Mouse (Mus musculus) heart, embryonic 16.5 days (tissue): ENCODE measurements at regions not wholly inside any gene's neighbourhood (a gene's known extent, or its start where the extent isn't known, plus 50 kb on each side); places are given as distances from the start of the nearest gene placed in this dataset.

Experiments used
- ATAC-seq: fragments of 200-750 bp; cut with Nextera tagmentation; replicated peaks from 2 replicates; pipeline ENCODE4 v1.8.0; 2017; ENCODE audit warnings: moderate number of reproducible peaks; ENCODE audit not compliant: insufficient read depth, low FRiP score; ENCODE audit errors: extremely low read depth
- H3K27ac ChIP-seq: fragments of 300-500 bp; sonication (generic); 2 replicates; pipeline ENCODE4 v1.5.1; 2014; ENCODE audit warnings: mild to moderate bottlenecking, low read length, control low read depth, moderate library complexity
- H3K27me3 ChIP-seq: fragments of 300-500 bp; sonication (generic); 2 replicates; pipeline ENCODE4 v1.6.1; 2014; ENCODE audit warnings: low read length, mixed read lengths; ENCODE audit not compliant: control insufficient read depth, insufficient read depth
- H3K36me3 ChIP-seq: fragments of 300-500 bp; sonication (generic); 2 replicates; pipeline ENCODE4 v1.6.1; 2014; ENCODE audit not compliant: control insufficient read depth, insufficient read depth
- H3K4me1 ChIP-seq: fragments of 300-500 bp; sonication (generic); 2 replicates; pipeline ENCODE4 v1.6.1; 2014; ENCODE audit warnings: low read length, mixed read lengths; ENCODE audit not compliant: control insufficient read depth, insufficient read depth
- H3K4me2 ChIP-seq: fragments of 300-500 bp; sonication (generic); 2 replicates; pipeline ENCODE4 v1.6.1; 2014; ENCODE audit warnings: low read depth, mild to moderate bottlenecking, control low read depth, low read length
- H3K4me3 ChIP-seq: fragments of 300-500 bp; sonication (generic); 2 replicates; pipeline ENCODE4 v1.5.1; 2014; ENCODE audit warnings: mild to moderate bottlenecking, control low read depth, low read length
- H3K9ac ChIP-seq: fragments of 300-500 bp; sonication (generic); 2 replicates; pipeline ENCODE4 v1.6.1; 2014; ENCODE audit warnings: low read length, control low read depth
- H3K9me3 ChIP-seq: fragments of 300-500 bp; sonication (generic); replicated peaks from 2 replicates; pipeline ENCODE4 v1.6.1; 2016; ENCODE audit warnings: low read length; ENCODE audit not compliant: control insufficient read depth
- WGBS: fragments of 180-500 bp; shearing (Covaris S2); extraction: QIAGEN DNeasy Blood & Tissue Kit; methylation state at CpG from one replicate; pipeline ENCODE4 v1.1.7; 2014; 5-methylcytosine and 5-hydroxymethylcytosine counted together

- Histone ChIP-seq H3K4me1 (peaks cover 18% of the 10 kb centered on the region), H3K36me3 (no peaks in the 10 kb centered on the region), H3K9ac (peak overlapping the region; percentile 46; the same call in 1 of the 2 replicates), H3K9me3 (no peaks in the 10 kb centered on the region), H3K27ac (peak overlapping the region; percentile 78), H3K4me3 (no peak overlapping the region), H3K27me3 (no peaks in the 10 kb centered on the region), H3K4me2 (peak overlapping the region; percentile 40)
- peak; percentile 64 for ATAC-seq
- WGBS: 54% methylated on average over 7 of the region's 7 CpGs
Measured at GRCm38 (mm10) chr4:131381529-131381928, 437.3 kb downstream of the Matn1 start.

GRCm38 (mm10) chr4:131383862-131384261, 439.7 kb downstream of the Matn1 start:
- 60% methylated on average over 5 of the region's 5 CpGs for WGBS
- peaks cover 18% of the 10 kb centered on the region for H3K4me1 ChIP-seq
- no peak overlapping the region for H3K4me2 ChIP-seq
- no peak overlapping the region for H3K4me3 ChIP-seq
- H3K9ac ChIP-seq: no peak overlapping the region
- H3K36me3 ChIP-seq: no peaks in the 10 kb centered on the region
- H3K27me3 ChIP-seq: no peaks in the 10 kb centered on the region
- H3K9me3 ChIP-seq: no peaks in the 10 kb centered on the region
- ATAC-seq: no peak
- H3K27ac ChIP-seq: no peak overlapping the region

DNA sequence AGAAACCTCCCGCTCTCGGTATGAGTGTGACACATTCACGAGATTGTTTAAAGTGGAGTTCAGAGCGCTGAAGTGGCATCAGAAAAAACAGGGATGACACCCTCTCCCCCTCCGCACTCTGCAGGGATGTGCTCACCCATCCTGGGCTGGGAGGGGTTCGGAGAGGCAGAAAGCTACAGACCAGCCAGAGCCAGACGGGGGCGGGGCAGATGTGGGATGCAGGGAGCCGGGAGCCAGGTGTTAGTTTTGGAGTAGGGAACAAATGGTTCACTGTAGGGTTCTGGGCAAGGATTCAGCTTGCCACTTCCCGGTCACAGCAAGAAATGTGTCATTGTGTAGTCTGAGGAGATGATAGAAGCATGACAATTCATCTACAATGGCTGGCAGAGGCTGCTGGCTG, 442.8 kb downstream of the Matn1 start:
- Histone ChIP-seq H3K36me3 (no peaks in the 10 kb centered on the region), H3K27ac (no peak overlapping the region), H3K4me3 (no peak overlapping the region), H3K9ac (no peak overlapping the region), H3K27me3 (no peaks in the 10 kb centered on the region), H3K4me1 (peaks cover 2% of the 10 kb centered on the region; the same call in 1 of the 2 replicates), H3K4me2 (no peak overlapping the region), H3K9me3 (no peaks in the 10 kb centered on the region)
- ATAC-seq: no peak
- 62% methylated on average over 10 of the region's 10 CpGs for WGBS

- H3K9ac ChIP-seq: no peak overlapping the region
- ATAC-seq: no peak
Measured at GRCm38 (mm10) chr4:131391119-131391923, 446.8 kb downstream of the Ptpru start.

GRCm38 (mm10) chr4:131391924-131392297, 446.2 kb downstream of the Ptpru start:
- Histone ChIP-seq H3K9ac (no peak overlapping the region), H3K9me3 (no peaks in the 10 kb centered on the region), H3K4me1 (peaks cover 5% of the 10 kb centered on the region; the same call in 1 of the 2 replicates), H3K36me3 (no peaks in the 10 kb centered on the region), H3K4me3 (no peak overlapping the region), H3K4me2 (no peak overlapping the region), H3K27me3 (no peaks in the 10 kb centered on the region), H3K27ac (no peak overlapping the region)
- no peak for ATAC-seq
- 94% methylated on average over 3 of the region's 3 CpGs for WGBS

More at GRCm38 (mm10) chr4:131391119-131391923, 446.8 kb downstream of the Ptpru start:
- H3K27ac ChIP-seq: no peak overlapping the region
- no peaks in the 10 kb centered on the region for H3K27me3 ChIP-seq
- peaks cover 5% of the 10 kb centered on the region; the same call in 1 of the 2 replicates for H3K4me1 ChIP-seq
- H3K4me2 ChIP-seq: no peak overlapping the region
- H3K9me3 ChIP-seq: no peaks in the 10 kb centered on the region
- no peak overlapping the region for H3K4me3 ChIP-seq
- 54% methylated on average over 10 of the region's 10 CpGs for WGBS
- H3K36me3 ChIP-seq: no peaks in the 10 kb centered on the region

DNA sequence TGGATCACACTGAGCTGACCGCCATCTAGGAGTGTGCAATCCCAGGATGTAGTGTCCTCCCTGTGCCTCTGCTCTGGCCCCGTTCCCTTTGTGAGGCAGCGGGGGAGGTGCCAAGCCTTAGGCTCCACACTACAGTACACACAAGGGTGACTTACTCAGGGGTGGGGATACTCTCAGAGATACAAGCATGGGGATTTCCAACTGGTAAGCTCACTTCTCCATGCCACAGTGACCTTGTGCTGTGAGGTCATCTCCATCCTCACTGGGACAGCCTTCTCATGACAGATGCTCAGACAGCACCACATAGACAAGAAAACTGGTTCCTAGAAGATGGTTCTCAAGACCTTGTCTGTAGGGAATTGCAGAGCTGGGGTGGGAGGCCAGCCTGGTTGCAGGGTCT, 445.6 kb downstream of the Ptpru start:
- Histone ChIP-seq H3K27me3 (no peaks in the 10 kb centered on the region), H3K4me3 (no peak overlapping the region), H3K9me3 (no peaks in the 10 kb centered on the region), H3K36me3 (no peaks in the 10 kb centered on the region), H3K4me1 (peaks cover 5% of the 10 kb centered on the region; the same call in 1 of the 2 replicates), H3K4me2 (no peak overlapping the region), H3K9ac (no peak overlapping the region), H3K27ac (no peak overlapping the region)
- no peak for ATAC-seq
- 64% methylated on average over 3 of the region's 3 CpGs for WGBS

DNA sequence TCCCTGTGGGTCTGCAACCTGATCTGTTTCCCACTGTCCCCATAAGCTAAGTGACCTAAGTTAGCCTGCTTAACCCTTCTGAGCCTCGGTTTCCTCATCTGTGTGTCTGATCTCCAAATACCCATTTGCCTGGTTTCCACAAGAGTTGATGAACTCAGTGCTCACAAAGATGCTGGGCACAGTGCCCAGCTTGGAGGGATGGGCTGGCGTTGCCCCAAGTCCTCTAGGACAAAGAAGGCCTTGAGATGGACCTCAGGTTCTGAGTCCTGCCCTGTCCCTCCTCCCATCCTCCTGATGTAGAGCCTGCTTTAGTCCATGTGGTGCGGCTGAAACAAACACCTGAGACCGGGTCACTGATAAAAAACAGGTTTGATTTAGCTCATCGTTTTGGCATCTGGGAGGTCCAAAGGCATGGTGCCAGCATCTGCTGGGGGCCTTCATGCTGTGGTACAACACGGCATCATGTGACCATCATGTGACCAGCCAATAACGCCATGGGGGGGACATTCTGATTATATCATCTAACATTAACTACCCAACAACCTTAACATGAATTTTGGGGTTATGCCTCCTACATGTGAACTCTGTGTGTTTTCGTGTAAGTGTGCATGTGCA, 441.8 kb downstream of the Ptpru start:
- Histone ChIP-seq H3K4me1 (peaks cover 5% of the 10 kb centered on the region; the same call in 1 of the 2 replicates), H3K9ac (no peak overlapping the region), H3K4me2 (no peak overlapping the region), H3K27ac (no peak overlapping the region), H3K4me3 (no peak overlapping the region), H3K27me3 (0 out of 2 replicates have a peak, but pooled peaks cover under 1% of the 10 kb centered on the region), H3K9me3 (0 out of 2 replicates have a peak, but pooled peaks cover 4% of the 10 kb centered on the region), H3K36me3 (no peaks in the 10 kb centered on the region)
- WGBS: 83% methylated on average over 8 of the region's 8 CpGs
- no peak for ATAC-seq

- no peaks in the 10 kb centered on the region for H3K36me3 ChIP-seq
- H3K27me3 ChIP-seq: 0 out of 2 replicates have a peak, but pooled peaks cover 3% of the 10 kb centered on the region
- no peak overlapping the region for H3K4me2 ChIP-seq
- H3K27ac ChIP-seq: no peak overlapping the region
- WGBS: 87% methylated on average over 10 of the region's 10 CpGs
- H3K4me1 ChIP-seq: 0 out of 2 replicates have a peak, but pooled peaks cover 5% of the 10 kb centered on the region
- peaks cover 4% of the 10 kb centered on the region; the same call in 1 of the 2 replicates for H3K9me3 ChIP-seq
- no peak overlapping the region for H3K4me3 ChIP-seq
- ATAC-seq: no peak
- no peak overlapping the region for H3K9ac ChIP-seq
Measured at GRCm38 (mm10) chr4:131397161-131397560, 440.9 kb downstream of the Ptpru start.

DNA sequence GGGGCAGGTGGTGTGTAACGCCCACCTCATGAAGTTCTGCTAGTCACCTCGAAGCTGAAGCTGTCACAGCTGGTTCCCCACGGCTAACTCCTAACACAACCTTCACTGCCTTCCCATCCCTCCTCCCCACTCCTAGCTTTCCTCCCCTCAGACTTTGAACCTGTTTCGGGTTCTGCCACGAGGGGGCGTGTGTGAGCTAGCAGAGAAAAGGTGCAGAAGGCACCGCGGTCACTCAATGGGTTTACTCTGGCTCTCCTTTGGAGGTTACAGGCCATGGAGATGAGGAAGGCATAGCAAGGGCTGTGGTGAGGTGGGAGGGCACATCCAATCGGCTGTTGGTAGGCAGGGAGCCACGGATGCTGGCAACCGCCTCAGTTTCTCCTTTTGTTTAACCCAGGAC, 437.3 kb downstream of the Ptpru start:
- no peaks in the 10 kb centered on the region for H3K4me1 ChIP-seq
- H3K4me2 ChIP-seq: no peak overlapping the region
- no peak overlapping the region for H3K9ac ChIP-seq
- H3K36me3 ChIP-seq: no peaks in the 10 kb centered on the region
- peaks cover 6% of the 10 kb centered on the region; the same call in 1 of the 2 replicates for H3K9me3 ChIP-seq
- H3K4me3 ChIP-seq: no peak overlapping the region
- ATAC-seq: no peak
- no peak overlapping the region for H3K27ac ChIP-seq
- WGBS: 17% methylated on average over 11 of the region's 11 CpGs
- H3K27me3 ChIP-seq: 0 out of 2 replicates have a peak, but pooled peaks cover 3% of the 10 kb centered on the region
